Mouse (Mus musculus): ENCODE measurements around the gene Prkar1b. TPM values are rescaled to one million over a fixed set of nuclear protein-coding genes. Genes with fewer than 3 reads are reported as not detected.
A peak's percentile ranks its signal among the peaks of the same experiment; 100 is the strongest.

Gene Prkar1b
- polyA plus RNA-seq, 1 experiment from 2014 or later: 5.3 TPM

DNA sequence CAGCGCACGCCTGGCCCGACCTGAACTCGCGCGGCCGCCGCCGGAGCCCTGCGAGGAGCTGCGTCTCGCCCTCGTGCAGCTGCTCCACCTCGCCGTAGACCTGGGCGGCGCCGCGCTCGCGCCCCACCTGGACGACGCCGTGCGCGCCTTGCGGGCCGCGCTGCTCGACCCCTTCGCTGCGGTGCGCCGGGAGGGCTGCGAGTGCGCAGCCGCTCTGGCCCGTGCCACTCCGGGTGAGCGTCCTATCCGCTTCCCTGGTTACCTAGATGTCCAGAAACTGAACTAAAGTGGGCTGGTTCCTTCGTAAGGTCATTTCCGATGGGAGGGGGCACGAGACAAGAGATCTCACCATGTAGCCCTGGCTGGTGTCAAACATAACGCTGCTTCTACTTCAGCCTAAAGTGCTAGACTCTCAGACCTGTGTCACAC lies 816 bp upstream of the Prkar1b start:
- Histone ChIP-seq H3K4me2 (peak overlapping the region; percentile 76), H3K9ac (ENCODE audit: low read depth, low read length) (peak overlapping the region; percentile 75), H3K27ac (ENCODE audit: low read depth, low read length) (peak overlapping the region; percentile 40; the same call in 1 of the 2 replicates), H3K27me3 (replicated peaks; ENCODE audit: control insufficient read depth, insufficient read depth, low read length) (no peaks in the 10 kb centered on the region), H3K9me3 (ENCODE audit: control insufficient read depth, low read length) (no peaks in the 10 kb centered on the region), H3K4me3 (ENCODE audit: low read depth, low read length) (peak overlapping the region; percentile 80), H3K36me3 (ENCODE audit: control insufficient read depth, insufficient read depth, low read length) (peaks cover 14% of the 10 kb centered on the region), H3K4me1 (replicated peaks; ENCODE audit: control insufficient read depth, insufficient read depth, low read length) (peaks cover 9% of the 10 kb centered on the region)
- DNase-seq (ENCODE audit: low spot score): no peak
- WGBS: under 1% methylated on average over 44 of the region's 45 CpGs
- ATAC-seq (replicated peaks; ENCODE audit: low FRiP score): peak; percentile 35

DNA sequence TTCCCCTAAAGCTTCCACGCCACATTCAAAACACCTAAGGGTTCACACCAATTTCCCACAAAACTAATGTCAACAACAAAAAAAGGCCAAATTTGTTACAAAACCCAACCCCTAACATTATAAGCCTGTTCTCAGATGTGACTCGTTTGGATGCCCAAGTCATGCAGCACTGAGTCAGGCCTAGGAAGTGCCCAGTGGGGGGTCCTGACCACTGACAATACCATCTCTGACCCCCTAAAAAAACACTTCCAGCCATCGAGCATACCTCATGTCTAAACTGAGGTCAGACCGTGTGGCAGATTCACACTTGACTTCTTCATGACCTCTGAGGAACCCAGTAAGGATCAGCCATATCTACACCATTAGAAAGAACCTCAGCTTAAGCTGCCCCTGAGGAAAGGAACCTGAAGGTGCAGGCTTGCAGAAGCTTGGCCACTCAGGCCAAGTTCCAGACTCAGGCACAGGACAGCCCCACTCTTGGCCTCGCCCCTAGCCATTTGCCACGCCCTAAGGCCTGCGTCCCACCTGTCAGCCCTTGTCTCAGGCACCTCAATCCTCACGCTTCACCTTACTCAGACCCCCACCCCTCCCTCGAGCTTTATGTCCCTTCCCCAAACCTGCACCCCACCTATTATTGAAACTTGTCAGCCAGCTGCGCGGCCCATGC lies 662 bp downstream of the Prkar1b start:
- Histone ChIP-seq H3K9ac (ENCODE audit: low read depth, low read length) (peak overlapping the region; percentile 6), H3K36me3 (ENCODE audit: control insufficient read depth, insufficient read depth, low read length) (peaks cover 11% of the 10 kb centered on the region), H3K27me3 (replicated peaks; ENCODE audit: control insufficient read depth, insufficient read depth, low read length) (no peaks in the 10 kb centered on the region), H3K4me3 (ENCODE audit: low read depth, low read length) (peak overlapping the region; percentile 80), H3K4me2 (peak overlapping the region; percentile 60), H3K9me3 (ENCODE audit: control insufficient read depth, low read length) (no peaks in the 10 kb centered on the region), H3K27ac (ENCODE audit: low read depth, low read length) (no peak overlapping the region), H3K4me1 (replicated peaks; ENCODE audit: control insufficient read depth, insufficient read depth, low read length) (peaks cover 9% of the 10 kb centered on the region)
- WGBS: 28% methylated on average over 11 of the region's 11 CpGs
- ATAC-seq (replicated peaks; ENCODE audit: low FRiP score) (peak; percentile 54), DNase-seq (ENCODE audit: low spot score) (no peak)

DNA sequence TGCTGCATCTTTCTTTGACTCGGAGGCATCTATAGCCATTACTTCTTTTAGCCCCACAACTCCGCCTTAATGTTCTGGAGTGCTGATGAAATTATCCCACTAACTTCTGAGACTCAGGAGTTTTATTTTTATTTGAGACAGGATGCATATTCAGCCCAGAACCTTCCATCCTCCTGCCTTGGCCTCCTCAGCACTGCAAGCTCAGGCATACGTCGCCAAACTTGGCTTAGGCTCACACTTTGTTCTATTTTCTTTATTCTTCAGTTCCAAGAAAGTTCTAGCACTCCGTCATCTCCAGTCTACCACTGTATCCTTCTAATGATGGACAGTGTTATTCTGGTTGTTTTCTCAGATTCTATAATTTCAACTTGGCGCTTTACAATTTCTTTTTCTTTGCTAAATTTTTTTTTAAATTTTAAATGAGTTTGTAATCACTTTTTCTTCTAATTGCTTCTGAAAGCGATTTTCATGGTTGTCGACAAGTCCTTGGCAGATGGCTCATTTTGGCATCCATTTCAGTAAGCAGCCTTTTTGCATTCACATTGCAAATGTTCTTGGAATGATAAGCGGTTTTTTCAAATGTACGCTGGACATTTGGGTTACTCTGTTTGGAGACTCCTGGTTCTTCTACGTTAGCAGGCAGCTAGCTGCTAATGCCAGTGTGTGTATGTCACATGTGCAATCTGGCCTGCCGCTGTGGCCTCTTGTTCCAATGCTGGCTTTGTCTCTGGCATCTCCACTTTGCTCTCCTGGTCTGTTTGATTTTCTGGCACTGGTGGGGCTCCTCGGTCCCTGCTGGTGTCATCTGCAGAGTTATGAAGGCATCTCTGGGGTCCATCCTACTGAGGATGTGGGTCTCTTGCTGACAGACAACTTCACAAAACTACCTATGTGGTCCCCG lies 2.4 kb downstream of the Prkar1b start:
- 90% methylated on average over 14 of the region's 14 CpGs for WGBS
- H3K9ac ChIP-seq (ENCODE audit: low read depth, low read length): no peak overlapping the region
- ATAC-seq (replicated peaks; ENCODE audit: low FRiP score): no peak

DNA sequence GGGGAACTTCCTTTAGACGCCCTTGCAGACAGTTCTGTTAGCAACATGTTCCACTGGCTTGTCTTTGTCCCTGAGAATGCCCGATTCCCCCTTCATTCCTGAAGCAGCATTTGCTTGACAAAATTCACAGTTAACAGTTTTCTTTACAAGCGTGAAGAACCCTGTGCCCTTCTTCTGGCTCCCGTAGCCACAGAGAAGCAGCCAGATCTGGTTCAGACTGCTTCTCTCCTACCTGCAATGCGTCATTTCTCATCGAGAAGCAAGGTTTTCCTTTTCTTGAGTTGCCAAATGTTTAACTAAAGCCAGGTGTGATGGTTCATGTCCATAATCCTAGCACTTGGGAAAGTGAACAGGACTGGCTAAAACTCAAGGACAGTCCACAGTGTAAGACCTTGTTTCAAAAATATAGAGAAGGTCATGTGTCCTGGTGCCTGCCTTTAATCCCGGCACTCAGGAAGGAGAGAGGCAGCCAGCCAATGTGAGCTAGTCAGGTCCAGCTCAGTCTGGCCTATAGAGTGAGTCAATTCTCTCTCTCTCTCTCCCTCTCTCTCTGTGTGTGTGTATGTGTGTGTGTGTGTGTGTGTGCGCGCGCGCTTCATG lies 3.2 kb downstream of the Prkar1b start:
- H3K9ac ChIP-seq (ENCODE audit: low read depth, low read length): no peak overlapping the region
- H3K27ac ChIP-seq (ENCODE audit: low read depth, low read length): no peak overlapping the region
- no peaks in the 10 kb centered on the region for H3K9me3 ChIP-seq (ENCODE audit: control insufficient read depth, low read length)
- no peak overlapping the region for H3K4me2 ChIP-seq
- no peak for ATAC-seq (replicated peaks; ENCODE audit: low FRiP score)
- H3K4me3 ChIP-seq (ENCODE audit: low read depth, low read length): no peak overlapping the region
- no peaks in the 10 kb centered on the region for H3K36me3 ChIP-seq (ENCODE audit: control insufficient read depth, insufficient read depth, low read length)
- WGBS: 88% methylated on average over 11 of the region's 11 CpGs
- H3K4me1 ChIP-seq (replicated peaks; ENCODE audit: control insufficient read depth, insufficient read depth, low read length): peaks cover 9% of the 10 kb centered on the region
- H3K27me3 ChIP-seq (replicated peaks; ENCODE audit: control insufficient read depth, insufficient read depth, low read length): no peaks in the 10 kb centered on the region
- no peak for DNase-seq (ENCODE audit: low spot score)

More for the DNA sequence above, 2.4 kb downstream of the Prkar1b start:
- Histone ChIP-seq H3K4me3 (ENCODE audit: low read depth, low read length) (no peak overlapping the region), H3K36me3 (ENCODE audit: control insufficient read depth, insufficient read depth, low read length) (no peaks in the 10 kb centered on the region), H3K4me2 (no peak overlapping the region), H3K9me3 (ENCODE audit: control insufficient read depth, low read length) (no peaks in the 10 kb centered on the region), H3K27me3 (replicated peaks; ENCODE audit: control insufficient read depth, insufficient read depth, low read length) (no peaks in the 10 kb centered on the region), H3K27ac (ENCODE audit: low read depth, low read length) (no peak overlapping the region), H3K4me1 (replicated peaks; ENCODE audit: control insufficient read depth, insufficient read depth, low read length) (peaks cover 9% of the 10 kb centered on the region)
- no peak for DNase-seq (ENCODE audit: low spot score)

DNA sequence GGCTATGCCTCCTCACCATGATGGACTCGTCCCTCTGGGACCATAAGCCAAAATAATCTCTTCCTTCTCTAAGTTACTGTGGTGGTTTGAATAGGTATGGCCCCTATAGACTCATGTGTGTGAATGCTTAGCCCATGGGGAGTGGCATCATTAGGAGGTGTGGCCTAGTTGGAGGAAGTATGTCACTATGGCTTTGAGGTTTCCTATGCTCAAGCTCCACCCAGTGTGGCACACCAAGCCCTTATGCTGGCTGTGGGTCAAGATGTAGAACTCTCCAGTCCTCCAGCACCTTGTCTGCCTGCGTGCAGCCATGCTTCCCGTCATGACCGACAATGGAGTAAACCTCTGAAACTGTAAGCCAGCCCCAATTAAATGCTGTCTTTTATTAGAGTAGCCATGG lies 4.1 kb downstream of the Prkar1b start:
- H3K9ac ChIP-seq (ENCODE audit: low read depth, low read length): no peak overlapping the region
- peaks cover 3% of the 10 kb centered on the region for H3K4me1 ChIP-seq (replicated peaks; ENCODE audit: control insufficient read depth, insufficient read depth, low read length)
- no peak overlapping the region for H3K27ac ChIP-seq (ENCODE audit: low read depth, low read length)
- no peaks in the 10 kb centered on the region for H3K27me3 ChIP-seq (replicated peaks; ENCODE audit: control insufficient read depth, insufficient read depth, low read length)
- no peak for ATAC-seq (replicated peaks; ENCODE audit: low FRiP score)
- WGBS: 91% methylated on average over 4 of the region's 4 CpGs
- no peaks in the 10 kb centered on the region for H3K36me3 ChIP-seq (ENCODE audit: control insufficient read depth, insufficient read depth, low read length)
- no peak overlapping the region for H3K4me3 ChIP-seq (ENCODE audit: low read depth, low read length)
- DNase-seq (ENCODE audit: low spot score): no peak
- no peaks in the 10 kb centered on the region for H3K9me3 ChIP-seq (ENCODE audit: control insufficient read depth, low read length)
- no peak overlapping the region for H3K4me2 ChIP-seq

DNA sequence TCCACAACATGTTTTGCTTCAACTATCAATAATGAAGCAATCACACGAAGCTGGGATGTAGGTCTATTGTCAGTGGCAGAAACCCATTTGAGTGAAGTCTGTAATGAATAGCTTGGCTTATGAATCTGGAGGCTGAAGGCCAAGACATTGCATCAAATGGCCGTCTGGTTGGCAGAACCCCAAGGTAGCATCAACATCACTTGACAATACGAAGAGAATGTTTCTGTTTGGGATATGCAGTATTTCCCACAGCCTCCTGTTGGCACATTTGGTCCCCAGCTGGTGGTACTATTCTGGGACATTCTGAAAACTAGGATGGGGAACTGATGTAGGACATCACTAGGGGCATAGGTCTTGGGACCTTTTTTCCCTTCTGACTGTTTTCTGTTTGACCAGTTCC lies 5.9 kb downstream of the Prkar1b start:
- 76% methylated on average over 3 of the region's 3 CpGs for WGBS
- H3K4me1 ChIP-seq (replicated peaks; ENCODE audit: control insufficient read depth, insufficient read depth, low read length): no peaks in the 10 kb centered on the region

DNA sequence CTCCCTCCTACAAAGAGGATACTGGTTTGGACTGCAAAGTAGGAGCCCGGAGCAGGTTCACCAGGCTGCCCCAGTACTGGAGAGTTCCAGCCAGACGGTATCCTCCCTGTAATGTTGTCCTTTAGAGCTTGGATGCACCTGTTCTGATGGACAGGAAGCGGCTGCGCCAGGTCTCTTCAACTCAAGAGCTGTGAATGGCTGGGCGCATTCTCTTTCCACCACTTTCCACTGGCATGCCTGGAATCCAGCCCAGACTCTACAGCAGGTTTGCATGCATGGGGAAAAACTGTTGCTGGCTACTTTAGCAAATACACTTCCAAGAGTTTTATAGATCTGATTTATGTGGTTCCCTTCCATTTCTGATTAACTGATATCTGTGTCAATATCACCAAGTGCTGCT lies 8.5 kb downstream of the Prkar1b start:
- Histone ChIP-seq H3K4me2 (no peak overlapping the region), H3K36me3 (ENCODE audit: control insufficient read depth, insufficient read depth, low read length) (no peaks in the 10 kb centered on the region), H3K27me3 (replicated peaks; ENCODE audit: control insufficient read depth, insufficient read depth, low read length) (no peaks in the 10 kb centered on the region), H3K9ac (ENCODE audit: low read depth, low read length) (no peak overlapping the region), H3K27ac (ENCODE audit: low read depth, low read length) (no peak overlapping the region), H3K4me1 (replicated peaks; ENCODE audit: control insufficient read depth, insufficient read depth, low read length) (no peaks in the 10 kb centered on the region), H3K9me3 (ENCODE audit: control insufficient read depth, low read length) (no peaks in the 10 kb centered on the region), H3K4me3 (ENCODE audit: low read depth, low read length) (no peak overlapping the region)
- ATAC-seq (replicated peaks; ENCODE audit: low FRiP score): no peak
- WGBS: 70% methylated on average over 5 of the region's 5 CpGs
- DNase-seq (ENCODE audit: low spot score): no peak

More for the DNA sequence above, 5.9 kb downstream of the Prkar1b start:
- DNase-seq (ENCODE audit: low spot score) (no peak), ATAC-seq (replicated peaks; ENCODE audit: low FRiP score) (no peak)
- H3K27ac ChIP-seq (ENCODE audit: low read depth, low read length): no peak overlapping the region
- H3K9me3 ChIP-seq (ENCODE audit: control insufficient read depth, low read length): no peaks in the 10 kb centered on the region
- H3K4me3 ChIP-seq (ENCODE audit: low read depth, low read length): no peak overlapping the region
- no peaks in the 10 kb centered on the region for H3K36me3 ChIP-seq (ENCODE audit: control insufficient read depth, insufficient read depth, low read length)
- no peak overlapping the region for H3K9ac ChIP-seq (ENCODE audit: low read depth, low read length)
- H3K4me2 ChIP-seq: no peak overlapping the region
- H3K27me3 ChIP-seq (replicated peaks; ENCODE audit: control insufficient read depth, insufficient read depth, low read length): no peaks in the 10 kb centered on the region

DNA sequence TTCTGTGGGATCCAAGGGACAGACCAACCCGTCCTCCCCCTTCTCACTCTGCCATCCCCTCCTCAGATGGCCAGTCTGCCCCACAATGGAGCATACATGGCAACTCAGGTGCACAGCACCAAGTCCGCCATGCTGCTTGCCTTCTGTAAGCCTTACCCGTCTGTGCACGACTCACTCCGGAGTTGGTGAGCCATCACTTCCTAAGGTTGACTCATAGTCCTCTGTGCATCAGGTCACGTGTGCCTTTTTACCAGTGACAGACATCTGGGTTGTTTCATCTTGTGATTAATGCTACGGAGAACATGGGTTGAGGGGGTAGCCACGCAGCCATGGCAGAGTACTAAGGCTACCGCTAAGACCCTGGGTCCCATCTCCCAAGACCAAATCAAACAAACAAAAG lies 9.2 kb downstream of the Prkar1b start:
- Histone ChIP-seq H3K9me3 (ENCODE audit: control insufficient read depth, low read length) (no peaks in the 10 kb centered on the region), H3K36me3 (ENCODE audit: control insufficient read depth, insufficient read depth, low read length) (no peaks in the 10 kb centered on the region), H3K27me3 (replicated peaks; ENCODE audit: control insufficient read depth, insufficient read depth, low read length) (no peaks in the 10 kb centered on the region), H3K4me3 (ENCODE audit: low read depth, low read length) (no peak overlapping the region), H3K4me1 (replicated peaks; ENCODE audit: control insufficient read depth, insufficient read depth, low read length) (no peaks in the 10 kb centered on the region), H3K9ac (ENCODE audit: low read depth, low read length) (no peak overlapping the region), H3K27ac (ENCODE audit: low read depth, low read length) (no peak overlapping the region), H3K4me2 (no peak overlapping the region)
- DNase-seq (ENCODE audit: low spot score) (no peak), ATAC-seq (replicated peaks; ENCODE audit: low FRiP score) (no peak)
- 79% methylated on average over 9 of the region's 9 CpGs for WGBS
